10 mouse cellular contexts compared by ENCODE assay signal in the genomic region with DNA sequence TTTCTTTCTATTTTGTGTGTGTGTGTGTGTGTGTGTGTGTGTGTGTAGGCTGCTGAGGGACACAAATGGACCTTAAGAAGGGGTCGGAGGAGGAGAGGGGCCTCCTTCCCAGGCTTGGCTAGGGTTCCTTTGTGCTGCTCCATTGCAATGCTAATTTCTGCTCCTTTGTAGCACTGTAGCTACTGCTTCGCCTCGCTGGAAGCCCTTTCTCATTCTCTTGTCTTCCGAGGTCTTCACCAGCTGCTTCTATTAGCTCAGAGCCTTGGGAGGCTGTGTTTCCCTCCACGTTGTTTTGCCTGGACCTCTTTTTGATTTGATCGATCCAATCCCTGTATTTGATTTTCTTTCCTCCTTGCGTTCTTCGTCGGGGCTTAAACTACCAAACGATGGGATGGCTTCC.
DNase-seq lines count a peak whose midpoint lies in the region; ATAC-seq and TF ChIP-seq lines count a peak whose summit lies in the region.
"Had no signal": no experiment of that assay in that cellular context is flagged by ENCODE, and none has a peak within 500 bp of the region (broad histone marks: within the 10 kb centered on the region; RNA-seq: fewer than 3 reads in every experiment).

No protein-coding gene starts in this region.

- peak overlapping the region; percentile 87 for H3K27ac ChIP-seq in forebrain, embryonic 10.5 days
- peak overlapping the region; percentile 36; the same call in 1 of the 2 replicates for H3K27ac ChIP-seq in hindbrain, embryonic 16.5 days (ENCODE audit: low read depth, low read length)
- H3K27ac ChIP-seq in neural tube, embryonic 13.5 days (replicated peaks): peak overlapping the region; percentile 54; the same call in 1 of the 2 replicates
- no peak overlapping the region for H3K27ac ChIP-seq in cerebellum, adult 2 months (ENCODE audit: insufficient read depth, low read length)
- H3K27ac ChIP-seq: limb, embryonic 10.5 days had no signal

- TF ChIP-seq CTCF in cerebellum, adult 2 months (IDR thresholded peaks at IDR 0.05; ENCODE audit: borderline replicate concordance, insufficient read depth, low read depth, low read length): no peak

- DNase-seq in retina, embryonic 14.5 days (ENCODE audit: low spot score): peak; percentile 37
- DNase-seq in retina, postnatal 1 day: no peak
- peak; percentile 64 for DNase-seq in forebrain, embryonic 10.5 days (ENCODE audit: extremely low spot score, low spot score)
- DNase-seq in spleen, postnatal 36 days (ENCODE audit: low spot score in 2 of 2): no peak
- no peak for DNase-seq in cerebellum, adult 2 months
- no peak for DNase-seq in lung, postnatal 36 days
- DNase-seq: liver, postnatal 0 days had no signal

- H3K9ac ChIP-seq in hindbrain, embryonic 16.5 days (ENCODE audit: low read depth, low read length): no peak overlapping the region; the same call in 1 of the 2 replicates
- H3K9ac ChIP-seq in neural tube, embryonic 13.5 days: peak overlapping the region; percentile 47; the same call in 1 of the 2 replicates
- H3K9ac ChIP-seq: liver, postnatal 0 days had no signal

- peaks cover 24% of the 10 kb centered on the region for H3K9me3 ChIP-seq in forebrain, embryonic 10.5 days
- H3K9me3 ChIP-seq in hindbrain, embryonic 16.5 days (ENCODE audit: control insufficient read depth, low read length): no peaks in the 10 kb centered on the region
- peaks cover 17% of the 10 kb centered on the region for H3K9me3 ChIP-seq in neural tube, embryonic 13.5 days
- H3K9me3 ChIP-seq: limb, embryonic 10.5 days had no signal

- H3K27me3 ChIP-seq in forebrain, embryonic 10.5 days (ENCODE audit: poor library complexity, severe bottlenecking): no peaks in the 10 kb centered on the region
- H3K27me3 ChIP-seq in hindbrain, embryonic 16.5 days (replicated peaks; ENCODE audit: control insufficient read depth, insufficient read depth, low read length): no peaks in the 10 kb centered on the region
- H3K27me3 ChIP-seq in neural tube, embryonic 13.5 days: no peaks in the 10 kb centered on the region
- H3K27me3 ChIP-seq in cerebellum, adult 2 months (ENCODE audit: control insufficient read depth, insufficient read depth, low read length): no peaks in the 10 kb centered on the region

- peak; percentile 69 for ATAC-seq in hindbrain, embryonic 16.5 days
- ATAC-seq in neural tube, embryonic 13.5 days (ENCODE audit: low read depth): no peak; the same call in 1 of the 2 replicates
- ATAC-seq: liver, postnatal 0 days had no signal

- peak overlapping the region; percentile 37 for H3K4me2 ChIP-seq in hindbrain, embryonic 16.5 days (ENCODE audit: low read length)
- H3K4me2 ChIP-seq in neural tube, embryonic 13.5 days: peak overlapping the region; percentile 28

- peaks cover 38% of the 10 kb centered on the region for H3K4me1 ChIP-seq in forebrain, embryonic 10.5 days
- no peaks in the 10 kb centered on the region; the same call in none of the 2 replicates for H3K4me1 ChIP-seq in hindbrain, embryonic 16.5 days (ENCODE audit: control insufficient read depth, insufficient read depth, low read depth, low read length)
- H3K4me1 ChIP-seq in neural tube, embryonic 13.5 days (replicated peaks): peaks cover 16% of the 10 kb centered on the region
- no peaks in the 10 kb centered on the region for H3K4me1 ChIP-seq in cerebellum, adult 2 months (ENCODE audit: control insufficient read depth, insufficient read depth, low read length)

- no peaks in the 10 kb centered on the region for H3K36me3 ChIP-seq in forebrain, embryonic 10.5 days (replicated peaks)
- no peaks in the 10 kb centered on the region for H3K36me3 ChIP-seq in hindbrain, embryonic 16.5 days (ENCODE audit: control insufficient read depth, insufficient read depth, low read length)
- H3K36me3 ChIP-seq in neural tube, embryonic 13.5 days: no peaks in the 10 kb centered on the region
- H3K36me3 ChIP-seq: limb, embryonic 10.5 days had no signal

- TF ChIP-seq POLR2A in cerebellum, adult 2 months (IDR thresholded peaks at IDR 0.05; ENCODE audit: borderline replicate concordance, insufficient read depth, low read length): no peak

- H3K4me3 ChIP-seq in forebrain, embryonic 10.5 days: peak overlapping the region; percentile 14; the same call in 1 of the 2 replicates
- H3K4me3 ChIP-seq in hindbrain, embryonic 16.5 days (ENCODE audit: low read length): no peak overlapping the region
- no peak overlapping the region for H3K4me3 ChIP-seq in neural tube, embryonic 13.5 days
- H3K4me3 ChIP-seq in cerebellum, adult 2 months (replicated peaks; ENCODE audit: insufficient read depth, low read depth, low read length): no peak overlapping the region
- H3K4me3 ChIP-seq: limb, embryonic 10.5 days had no signal

- 10% methylated on average over 10 of the region's 10 CpGs for WGBS in forebrain, embryonic 10.5 days
- WGBS in hindbrain, embryonic 16.5 days: 7% methylated on average over 9 of the region's 10 CpGs
- WGBS in neural tube, embryonic 13.5 days: 7% methylated on average over 10 of the region's 10 CpGs
- 19% methylated on average over 10 of the region's 10 CpGs for WGBS in cerebellum, adult 2 months

Comparison
In these comparisons a context has a peak if more than half of its experiments do, and no peak if none do; other contexts are left out.
1. DNase-seq: peak in retina, embryonic 14.5 days (single experiment) and forebrain, embryonic 10.5 days (single experiment); none in retina, postnatal 1 day (single experiment), spleen, postnatal 36 days (0 of 2), cerebellum, adult 2 months (0 of 2) and lung, postnatal 36 days (single experiment).